Mouse (Mus musculus): ENCODE measurements around the gene Hs3st5. TPM values are rescaled to one million over a fixed set of nuclear protein-coding genes. Genes with fewer than 3 reads are reported as not detected.

Gene Hs3st5
- polyA plus RNA-seq (2014; fragmentation: Nextera tagmentation; extraction: Ambion mirVana) = 2.9 TPM in 2 replicates

GRCm38 (mm10) chr10:36506727-36507555 is at the start of gene Hs3st5:
TSS of gene Hs3st5 (plus strand) at chr10:36506814.
- Histone ChIP-seq H3K4me3 (ENCODE audit: low read depth, low read length) (peak within 1 kb of the TSS; percentile 58), H3K36me3 (ENCODE audit: control insufficient read depth, insufficient read depth, low read length) (no peaks in the 10 kb centered on the region), H3K9ac (replicated peaks; ENCODE audit: low read depth, low read length) (0 out of 2 replicates have a peak within 1 kb of the TSS, but pooled peaks have one; percentile 18), H3K27me3 (ENCODE audit: control insufficient read depth, insufficient read depth, low read length) (peaks cover 13% of the 10 kb centered on the region), H3K4me2 (replicated peaks; ENCODE audit: low read depth, low read length) (peak within 1 kb of the TSS; percentile 99), H3K9me3 (ENCODE audit: control insufficient read depth, low read depth, low read length) (no peaks in the 10 kb centered on the region), H3K27ac (ENCODE audit: low read length) (no peak within 1 kb of the TSS), H3K4me1 (ENCODE audit: control insufficient read depth, insufficient read depth, low read length) (no peaks in the 10 kb centered on the region)
- ATAC-seq (ENCODE audit: insufficient number of reproducible peaks, insufficient read depth, low FRiP score, low read depth) = peak; percentile 86
- under 1% methylated on average over 66 of the region's 71 CpGs for WGBS

GRCm38 (mm10) chr10:36468664-36469063 is 38.0 kb upstream of the Hs3st5 start:
- H3K4me1 ChIP-seq (ENCODE audit: control insufficient read depth, insufficient read depth, low read length) = no peaks in the 10 kb centered on the region
- H3K9me3 ChIP-seq (ENCODE audit: control insufficient read depth, low read depth, low read length) = no peaks in the 10 kb centered on the region
- no peak overlapping the region for H3K4me2 ChIP-seq (replicated peaks; ENCODE audit: low read depth, low read length)
- ATAC-seq (ENCODE audit: insufficient number of reproducible peaks, insufficient read depth, low FRiP score, low read depth) = no peak
- WGBS = 91% methylated on average over 3 of the region's 3 CpGs
- no peaks in the 10 kb centered on the region for H3K27me3 ChIP-seq (ENCODE audit: control insufficient read depth, insufficient read depth, low read length)
- no peak overlapping the region for H3K27ac ChIP-seq (ENCODE audit: low read length)
- H3K36me3 ChIP-seq (ENCODE audit: control insufficient read depth, insufficient read depth, low read length) = no peaks in the 10 kb centered on the region
- no peak overlapping the region for H3K4me3 ChIP-seq (ENCODE audit: low read depth, low read length)
- no peak overlapping the region for H3K9ac ChIP-seq (replicated peaks; ENCODE audit: low read depth, low read length)

- ATAC-seq (ENCODE audit: insufficient number of reproducible peaks, insufficient read depth, low FRiP score, low read depth) = no peak
- Histone ChIP-seq H3K9me3 (ENCODE audit: control insufficient read depth, low read depth, low read length) (no peaks in the 10 kb centered on the region), H3K9ac (replicated peaks; ENCODE audit: low read depth, low read length) (no peak overlapping the region), H3K36me3 (ENCODE audit: control insufficient read depth, insufficient read depth, low read length) (no peaks in the 10 kb centered on the region), H3K4me3 (ENCODE audit: low read depth, low read length) (no peak overlapping the region), H3K27me3 (ENCODE audit: control insufficient read depth, insufficient read depth, low read length) (no peaks in the 10 kb centered on the region), H3K27ac (ENCODE audit: low read length) (no peak overlapping the region), H3K4me2 (replicated peaks; ENCODE audit: low read depth, low read length) (no peak overlapping the region), H3K4me1 (ENCODE audit: control insufficient read depth, insufficient read depth, low read length) (no peaks in the 10 kb centered on the region)
- WGBS = 72% methylated on average over 3 of the region's 3 CpGs
These were observed 35.5 kb upstream of the Hs3st5 start for GRCm38 (mm10) chr10:36471135-36471534.

- Histone ChIP-seq H3K9ac (replicated peaks; ENCODE audit: low read depth, low read length) (no peak overlapping the region), H3K4me3 (ENCODE audit: low read depth, low read length) (no peak overlapping the region), H3K4me1 (ENCODE audit: control insufficient read depth, insufficient read depth, low read length) (no peaks in the 10 kb centered on the region), H3K4me2 (replicated peaks; ENCODE audit: low read depth, low read length) (no peak overlapping the region), H3K36me3 (ENCODE audit: control insufficient read depth, insufficient read depth, low read length) (no peaks in the 10 kb centered on the region), H3K9me3 (ENCODE audit: control insufficient read depth, low read depth, low read length) (no peaks in the 10 kb centered on the region), H3K27ac (ENCODE audit: low read length) (no peak overlapping the region), H3K27me3 (ENCODE audit: control insufficient read depth, insufficient read depth, low read length) (no peaks in the 10 kb centered on the region)
- no peak for ATAC-seq (ENCODE audit: insufficient number of reproducible peaks, insufficient read depth, low FRiP score, low read depth)
- 64% methylated on average over 3 of the region's 3 CpGs for WGBS
These were observed 31.8 kb upstream of the Hs3st5 start for GRCm38 (mm10) chr10:36474834-36475233.

- Histone ChIP-seq H3K27me3 (ENCODE audit: control insufficient read depth, insufficient read depth, low read length) (no peaks in the 10 kb centered on the region), H3K9ac (replicated peaks; ENCODE audit: low read depth, low read length) (no peak overlapping the region), H3K36me3 (ENCODE audit: control insufficient read depth, insufficient read depth, low read length) (no peaks in the 10 kb centered on the region), H3K4me1 (ENCODE audit: control insufficient read depth, insufficient read depth, low read length) (no peaks in the 10 kb centered on the region), H3K4me3 (ENCODE audit: low read depth, low read length) (no peak overlapping the region), H3K27ac (ENCODE audit: low read length) (no peak overlapping the region), H3K4me2 (replicated peaks; ENCODE audit: low read depth, low read length) (no peak overlapping the region), H3K9me3 (ENCODE audit: control insufficient read depth, low read depth, low read length) (no peaks in the 10 kb centered on the region)
- 81% methylated on average over 4 of the region's 4 CpGs for WGBS
- ATAC-seq (ENCODE audit: insufficient number of reproducible peaks, insufficient read depth, low FRiP score, low read depth) = no peak
These were observed 29.1 kb upstream of the Hs3st5 start for GRCm38 (mm10) chr10:36477543-36477942.

- 59% methylated on average over 2 of the region's 2 CpGs for WGBS
- Histone ChIP-seq H3K36me3 (ENCODE audit: control insufficient read depth, insufficient read depth, low read length) (no peaks in the 10 kb centered on the region), H3K27ac (ENCODE audit: low read length) (no peak overlapping the region), H3K4me1 (ENCODE audit: control insufficient read depth, insufficient read depth, low read length) (no peaks in the 10 kb centered on the region), H3K9ac (replicated peaks; ENCODE audit: low read depth, low read length) (no peak overlapping the region), H3K4me3 (ENCODE audit: low read depth, low read length) (no peak overlapping the region), H3K9me3 (ENCODE audit: control insufficient read depth, low read depth, low read length) (no peaks in the 10 kb centered on the region), H3K4me2 (replicated peaks; ENCODE audit: low read depth, low read length) (no peak overlapping the region), H3K27me3 (ENCODE audit: control insufficient read depth, insufficient read depth, low read length) (no peaks in the 10 kb centered on the region)
- no peak for ATAC-seq (ENCODE audit: insufficient number of reproducible peaks, insufficient read depth, low FRiP score, low read depth)
These were observed 23.3 kb upstream of the Hs3st5 start for GRCm38 (mm10) chr10:36483362-36483761.

- no peak overlapping the region for H3K4me2 ChIP-seq (replicated peaks; ENCODE audit: low read depth, low read length)
- H3K9ac ChIP-seq (replicated peaks; ENCODE audit: low read depth, low read length) = no peak overlapping the region
- no peaks in the 10 kb centered on the region for H3K4me1 ChIP-seq (ENCODE audit: control insufficient read depth, insufficient read depth, low read length)
- WGBS = 58% methylated on average over 3 of the region's 3 CpGs
- H3K36me3 ChIP-seq (ENCODE audit: control insufficient read depth, insufficient read depth, low read length) = no peaks in the 10 kb centered on the region
- no peaks in the 10 kb centered on the region for H3K9me3 ChIP-seq (ENCODE audit: control insufficient read depth, low read depth, low read length)
- ATAC-seq (ENCODE audit: insufficient number of reproducible peaks, insufficient read depth, low FRiP score, low read depth) = no peak
- H3K27ac ChIP-seq (ENCODE audit: low read length) = no peak overlapping the region
- no peak overlapping the region for H3K4me3 ChIP-seq (ENCODE audit: low read depth, low read length)
- no peaks in the 10 kb centered on the region for H3K27me3 ChIP-seq (ENCODE audit: control insufficient read depth, insufficient read depth, low read length)
These were observed 22.6 kb upstream of the Hs3st5 start for GRCm38 (mm10) chr10:36484011-36484410.

- no peak overlapping the region for H3K4me3 ChIP-seq (ENCODE audit: low read depth, low read length)
- H3K27me3 ChIP-seq (ENCODE audit: control insufficient read depth, insufficient read depth, low read length) = no peaks in the 10 kb centered on the region
- no peaks in the 10 kb centered on the region for H3K4me1 ChIP-seq (ENCODE audit: control insufficient read depth, insufficient read depth, low read length)
- no peak overlapping the region for H3K4me2 ChIP-seq (replicated peaks; ENCODE audit: low read depth, low read length)
- H3K36me3 ChIP-seq (ENCODE audit: control insufficient read depth, insufficient read depth, low read length) = no peaks in the 10 kb centered on the region
- no peak for ATAC-seq (ENCODE audit: insufficient number of reproducible peaks, insufficient read depth, low FRiP score, low read depth)
- no peak overlapping the region for H3K27ac ChIP-seq (ENCODE audit: low read length)
- 71% methylated on average over 1 of the region's 1 CpGs for WGBS
- no peak overlapping the region for H3K9ac ChIP-seq (replicated peaks; ENCODE audit: low read depth, low read length)
- H3K9me3 ChIP-seq (ENCODE audit: control insufficient read depth, low read depth, low read length) = no peaks in the 10 kb centered on the region
These were observed 21.8 kb upstream of the Hs3st5 start for GRCm38 (mm10) chr10:36484728-36485300.

Data from stomach, embryonic 14.5 days (tissue).